Mouse (Mus musculus) hindbrain, embryonic 12.5 days (tissue): ENCODE results near the gene Alkbh7. TPM values are rescaled to one million over a fixed set of nuclear protein-coding genes. Genes with fewer than 3 reads are reported as not detected.

Source experiments
- ATAC-seq: fragments of 200-750 bp; cut with Nextera tagmentation; 2 replicates; pipeline ENCODE4 v1.8.0; 2017; ENCODE audit warnings: moderate TSS enrichment; ENCODE audit not compliant: low FRiP score
- H3K27ac ChIP-seq: fragments of 300-500 bp; sonication (generic); 2 replicates; pipeline ENCODE4 v1.5.1; 2016; ENCODE audit warnings: mild to moderate bottlenecking
- H3K27me3 ChIP-seq: fragments of 300-500 bp; sonication (generic); 2 replicates; pipeline ENCODE4 v1.6.1; 2016; ENCODE audit warnings: mild to moderate bottlenecking
- H3K36me3 ChIP-seq: fragments of 300-500 bp; sonication (generic); 2 replicates; pipeline ENCODE4 v1.6.1; 2016; ENCODE audit warnings: mild to moderate bottlenecking
- H3K4me1 ChIP-seq: fragments of 300-500 bp; sonication (generic); 2 replicates; pipeline ENCODE4 v1.6.1; 2016
- H3K4me2 ChIP-seq: fragments of 300-500 bp; sonication (generic); replicated peaks from 2 replicates; pipeline ENCODE4 v1.6.1; 2016; ENCODE audit warnings: mild to moderate bottlenecking
- H3K4me3 ChIP-seq: fragments of 300-500 bp; sonication (generic); 2 replicates; pipeline ENCODE4 v1.5.1; 2016; ENCODE audit warnings: mild to moderate bottlenecking
- H3K9ac ChIP-seq: fragments of 300-500 bp; sonication (generic); 2 replicates; pipeline ENCODE4 v1.6.1; 2016; ENCODE audit warnings: mild to moderate bottlenecking, moderate library complexity
- H3K9me3 ChIP-seq: fragments of 300-500 bp; sonication (generic); replicated peaks from 2 replicates; pipeline ENCODE4 v1.6.1; 2016; ENCODE audit warnings: mild to moderate bottlenecking
- whole genome bisulfite sequencing: fragments of 180-500 bp; shearing (Covaris S2); methylation state at CpG from one replicate; pipeline ENCODE4 v1.1.7; 2016; 5-methylcytosine and 5-hydroxymethylcytosine counted together
- polyA plus RNA-seq: library from polyadenylated mRNA; unstranded; fragments of >200 nt; fragmentation: Nextera tagmentation; extraction: Ambion mirVana; gene quantifications from 2 replicates; pipeline ENCODE4 v1.2.1, GENCODE M21; 2016

The Alkbh7 gene
- polyA plus RNA-seq, 1 experiment from 2014 or later: 34.6 TPM

DNA sequence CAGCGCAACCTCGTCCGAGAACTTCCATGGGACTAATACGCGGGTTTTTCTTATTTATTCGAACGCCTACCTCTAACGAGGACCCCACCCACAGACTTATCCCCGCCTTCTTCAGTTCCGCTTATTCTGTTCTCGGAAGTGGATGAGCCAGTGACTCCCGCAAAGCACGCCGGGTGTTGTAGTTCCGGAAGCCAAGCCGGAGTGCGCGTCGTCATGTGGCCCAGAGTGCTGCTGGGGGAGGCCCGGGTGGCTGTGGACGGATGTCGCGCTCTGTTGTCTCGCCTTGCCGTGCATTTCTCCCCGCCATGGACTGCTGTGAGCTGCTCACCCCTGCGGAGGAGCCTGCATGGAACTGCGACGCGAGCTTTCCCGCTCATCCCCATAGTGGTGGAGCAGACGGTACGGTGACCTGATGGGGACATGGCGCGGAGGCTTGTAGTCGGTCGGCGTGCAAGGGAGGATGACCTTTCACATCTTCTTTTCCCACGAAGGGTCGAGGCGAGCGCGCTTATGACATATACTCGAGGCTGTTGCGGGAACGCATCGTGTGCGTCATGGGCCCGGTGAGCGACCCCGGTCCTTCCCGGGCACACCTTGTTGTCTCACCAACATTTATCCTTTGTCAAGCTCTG, 6.9 kb upstream of the Alkbh7 start, which contains the start of gene Clpp:
Gene Clpp (plus strand): TSS at position 191 of the 632 bp plus-strand sequence.
- peak within 1 kb of the TSS; percentile 90 for H3K9ac ChIP-seq
- H3K4me3 ChIP-seq: peak within 1 kb of the TSS; percentile 76
- H3K36me3 ChIP-seq: peaks cover 33% of the 10 kb centered on the region
- peak within 1 kb of the TSS; percentile 76 for H3K4me2 ChIP-seq
- H3K9me3 ChIP-seq: no peaks in the 10 kb centered on the region
- H3K27ac ChIP-seq: peak within 1 kb of the TSS; percentile 79
- no peaks in the 10 kb centered on the region for H3K27me3 ChIP-seq
- H3K4me1 ChIP-seq: peaks cover 7% of the 10 kb centered on the region
- under 1% methylated on average over 52 of the region's 52 CpGs for WGBS
- ATAC-seq: peak; percentile 97

DNA sequence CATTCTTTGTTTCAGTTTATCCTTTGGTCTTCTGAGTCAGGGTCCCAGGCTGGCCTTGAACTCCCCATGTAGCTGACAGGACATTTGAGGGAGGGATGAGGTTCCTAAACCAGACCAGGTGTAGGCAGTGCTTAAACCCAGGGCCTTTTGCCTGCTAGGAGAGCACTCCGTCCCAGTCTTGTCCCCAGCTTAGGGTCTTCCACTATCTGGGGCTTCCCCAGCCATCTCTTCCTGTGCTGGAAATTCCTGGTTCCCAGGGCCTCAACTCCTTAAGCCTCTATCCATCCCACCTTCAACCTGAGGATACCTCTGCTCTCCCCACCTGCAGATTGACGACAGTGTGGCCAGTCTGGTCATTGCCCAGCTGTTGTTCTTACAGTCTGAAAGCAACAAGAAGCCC, 6.2 kb upstream of the Alkbh7 start:
- Histone ChIP-seq H3K36me3 (peaks cover 41% of the 10 kb centered on the region), H3K4me1 (peaks cover 7% of the 10 kb centered on the region), H3K27me3 (no peaks in the 10 kb centered on the region), H3K9me3 (no peaks in the 10 kb centered on the region), H3K27ac (no peak overlapping the region), H3K4me3 (peak overlapping the region; percentile 76), H3K9ac (peak overlapping the region; percentile 90), H3K4me2 (peak overlapping the region; percentile 76)
- 68% methylated on average over 2 of the region's 2 CpGs for WGBS
- no peak for ATAC-seq

- Histone ChIP-seq H3K9me3 (no peaks in the 10 kb centered on the region), H3K27me3 (no peaks in the 10 kb centered on the region), H3K9ac (no peak overlapping the region), H3K4me3 (no peak overlapping the region), H3K36me3 (peaks cover 62% of the 10 kb centered on the region), H3K4me2 (no peak overlapping the region), H3K4me1 (peaks cover 16% of the 10 kb centered on the region), H3K27ac (no peak overlapping the region)
- WGBS: 91% methylated on average over 8 of the region's 8 CpGs
- no peak for ATAC-seq
Measured at GRCm38 (mm10) chr17:56995046-56995445, 2.1 kb upstream of the Alkbh7 start.

DNA sequence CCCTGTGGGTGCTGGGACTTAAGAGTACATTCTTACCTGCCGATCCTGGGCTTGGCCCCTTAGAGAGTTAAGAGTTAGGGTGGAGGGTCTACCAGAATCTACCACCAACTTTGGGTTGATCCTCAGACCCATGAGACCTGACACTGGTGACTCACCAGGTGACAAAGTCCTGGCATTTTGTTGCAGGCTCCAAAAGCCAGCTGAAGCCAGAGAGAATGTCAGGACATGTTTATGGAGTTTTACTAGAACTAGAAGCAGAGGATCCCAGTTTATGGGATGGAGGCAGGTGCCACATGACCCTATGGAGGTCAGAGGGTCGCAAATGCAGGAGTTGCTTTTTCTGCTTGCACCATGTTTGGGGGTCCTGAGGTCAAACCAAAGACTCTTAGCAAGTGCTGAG, 633 bp upstream of the Alkbh7 start:
- Histone ChIP-seq H3K36me3 (peaks cover 71% of the 10 kb centered on the region), H3K4me3 (no peak overlapping the region), H3K4me1 (peaks cover 9% of the 10 kb centered on the region), H3K9ac (no peak overlapping the region), H3K4me2 (peak overlapping the region; percentile 55; the same call in 1 of the 2 replicates), H3K9me3 (no peaks in the 10 kb centered on the region), H3K27ac (no peak overlapping the region), H3K27me3 (no peaks in the 10 kb centered on the region)
- 0 out of 2 replicates have a peak, but pooled peaks have one; percentile 1 for ATAC-seq
- WGBS: 80% methylated on average over 2 of the region's 2 CpGs

- WGBS: 95% methylated on average over 9 of the region's 9 CpGs
- ATAC-seq: no peak
- Histone ChIP-seq H3K4me3 (no peak overlapping the region), H3K36me3 (peaks cover 67% of the 10 kb centered on the region), H3K27ac (no peak overlapping the region), H3K9ac (no peak overlapping the region), H3K4me1 (peaks cover 9% of the 10 kb centered on the region), H3K9me3 (no peaks in the 10 kb centered on the region), H3K27me3 (no peaks in the 10 kb centered on the region), H3K4me2 (no peak overlapping the region)
Measured at GRCm38 (mm10) chr17:56999414-56999813, 2.3 kb downstream of the Alkbh7 start.

DNA sequence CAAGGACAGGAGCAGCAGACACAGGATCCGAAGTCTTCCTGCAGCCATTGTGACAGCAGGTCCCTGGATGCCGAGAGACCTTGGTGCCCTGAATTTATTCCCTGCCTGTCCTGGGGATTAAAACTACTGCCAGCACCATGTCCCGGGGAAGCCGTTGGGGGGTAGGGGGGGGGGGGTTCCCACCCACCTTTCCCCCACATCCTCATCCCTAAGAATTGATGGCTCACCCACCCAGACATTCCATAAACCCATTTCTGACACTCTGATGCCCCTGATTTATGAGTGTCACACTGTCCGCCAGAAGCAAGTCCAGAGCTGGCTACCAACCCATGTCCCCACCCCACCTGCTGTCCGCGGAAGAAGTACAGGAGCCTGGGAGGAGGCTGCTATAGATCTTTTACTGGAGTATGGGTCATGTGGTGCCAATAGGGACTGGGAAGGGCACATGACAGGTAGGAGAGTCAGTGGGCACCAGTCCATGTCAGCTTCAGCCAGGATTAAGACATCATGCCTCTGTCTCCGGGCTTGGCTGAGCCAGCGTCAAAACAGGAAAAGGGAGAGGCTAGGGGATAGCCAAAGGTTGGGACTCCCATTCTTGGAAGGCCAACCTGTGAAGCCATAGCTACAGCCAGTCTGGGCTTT, 3.0 kb downstream of the Alkbh7 start, which contains the start of gene Pspn:
Gene Pspn (minus strand): TSS at position 51 of the 642 bp plus-strand sequence.
- Histone ChIP-seq H3K4me3 (no peak within 1 kb of the TSS), H3K9ac (no peak within 1 kb of the TSS), H3K4me1 (peaks cover 9% of the 10 kb centered on the region), H3K36me3 (peaks cover 66% of the 10 kb centered on the region), H3K27ac (no peak within 1 kb of the TSS), H3K4me2 (no peak within 1 kb of the TSS), H3K27me3 (no peaks in the 10 kb centered on the region), H3K9me3 (no peaks in the 10 kb centered on the region)
- 87% methylated on average over 9 of the region's 9 CpGs for WGBS
- ATAC-seq: no peak

DNA sequence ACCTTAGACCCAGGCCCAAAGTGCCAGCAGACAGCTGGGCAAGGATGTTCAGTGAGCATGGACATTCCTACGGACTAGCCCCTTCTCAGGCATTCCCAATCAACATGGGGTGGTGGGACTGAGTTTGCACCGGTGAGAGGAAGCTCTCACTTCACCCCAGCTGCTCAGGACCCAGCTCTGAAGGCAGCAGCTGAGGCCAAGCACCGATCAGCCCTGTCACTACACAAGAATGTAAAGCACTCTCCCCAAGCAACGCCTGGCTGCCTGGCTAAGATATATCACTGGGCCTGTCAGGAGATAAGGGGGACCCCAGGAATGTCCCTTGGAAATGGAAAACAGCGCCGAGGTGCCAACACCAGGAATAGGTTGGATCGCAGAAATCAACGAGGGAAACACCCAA, 4.1 kb downstream of the Alkbh7 start:
- Histone ChIP-seq H3K4me3 (no peak overlapping the region), H3K27ac (no peak overlapping the region), H3K9ac (no peak overlapping the region), H3K9me3 (no peaks in the 10 kb centered on the region), H3K4me2 (no peak overlapping the region), H3K4me1 (peaks cover 9% of the 10 kb centered on the region), H3K27me3 (no peaks in the 10 kb centered on the region), H3K36me3 (peaks cover 66% of the 10 kb centered on the region)
- 73% methylated on average over 8 of the region's 8 CpGs for WGBS
- no peak for ATAC-seq

GRCm38 (mm10) chr17:57003994-57004393, 6.9 kb downstream of the Alkbh7 start:
- H3K36me3 ChIP-seq: peaks cover 78% of the 10 kb centered on the region

GRCm38 (mm10) chr17:57007137-57007905, 10.2 kb downstream of the Alkbh7 start:
- Histone ChIP-seq H3K4me2 (no peak overlapping the region), H3K27ac (no peak overlapping the region), H3K4me1 (peaks cover 14% of the 10 kb centered on the region), H3K9me3 (no peaks in the 10 kb centered on the region), H3K36me3 (peaks cover 63% of the 10 kb centered on the region), H3K4me3 (no peak overlapping the region), H3K9ac (no peak overlapping the region), H3K27me3 (no peaks in the 10 kb centered on the region)
- no peak for ATAC-seq
- 93% methylated on average over 13 of the region's 13 CpGs for WGBS

More at GRCm38 (mm10) chr17:57003994-57004393, 6.9 kb downstream of the Alkbh7 start:
- ATAC-seq: no peak
- Histone ChIP-seq H3K9ac (no peak overlapping the region), H3K4me2 (no peak overlapping the region), H3K4me1 (no peaks in the 10 kb centered on the region), H3K4me3 (no peak overlapping the region), H3K9me3 (no peaks in the 10 kb centered on the region), H3K27ac (no peak overlapping the region), H3K27me3 (no peaks in the 10 kb centered on the region)
- WGBS: 91% methylated on average over 7 of the region's 7 CpGs

- under 1% methylated on average over 19 of the region's 19 CpGs for WGBS
- H3K27ac ChIP-seq: peak overlapping the region; percentile 77
- peak overlapping the region; percentile 93 for H3K4me2 ChIP-seq
- no peaks in the 10 kb centered on the region for H3K9me3 ChIP-seq
- H3K27me3 ChIP-seq: no peaks in the 10 kb centered on the region
- H3K36me3 ChIP-seq: peaks cover 29% of the 10 kb centered on the region
- peak; percentile 70 for ATAC-seq
- peak overlapping the region; percentile 80 for H3K9ac ChIP-seq
- H3K4me3 ChIP-seq: peak overlapping the region; percentile 75
- peaks cover 15% of the 10 kb centered on the region for H3K4me1 ChIP-seq
Measured at GRCm38 (mm10) chr17:57010911-57011235, 13.7 kb downstream of the Alkbh7 start.

GRCm38 (mm10) chr17:57011236-57012141, 14.3 kb downstream of the Alkbh7 start, which contains the start of the genes Gtf2f1 and Gm17949:
Gene Gtf2f1, minus strand, starts transcription at chr17:57011288.
Gene Gm17949, plus strand, starts transcription at chr17:57011469.
- under 1% methylated on average over 51 of the region's 51 CpGs for WGBS
- Histone ChIP-seq H3K9ac (peak within 1 kb of the TSS; percentile 80), H3K4me3 (peak within 1 kb of the TSS; percentile 75), H3K4me1 (peaks cover 15% of the 10 kb centered on the region), H3K27ac (peak within 1 kb of the TSS; percentile 93), H3K9me3 (no peaks in the 10 kb centered on the region), H3K27me3 (no peaks in the 10 kb centered on the region), H3K36me3 (peaks cover 24% of the 10 kb centered on the region), H3K4me2 (peak within 1 kb of the TSS; percentile 93)
- peak; percentile 95 for ATAC-seq
